Mouse (Mus musculus) layer of hippocampus, postnatal 36 days (tissue): ENCODE measurements around the gene Plac8. TPM values are rescaled to one million over a fixed set of nuclear protein-coding genes. Genes with fewer than 3 reads are reported as not detected.

Source experiments
- DNase-seq, 2 experiments: peaks; one replicate each; pipeline ENCODE4 v3.0.0; 2022
- total RNA-seq, 2 experiments: library from RNA; stranded (reverse); gene quantifications; 2 replicates each; pipeline ENCODE4 v1.2.3; 2021

Plac8 gene
- total RNA-seq: not detected

- no peak for DNase-seq
Measured at GRCm38 (mm10) chr5:100572069-100572468, at the start of gene Plac8. Gene Plac8, minus strand, starts transcription at chr5:100572245.

GRCm38 (mm10) chr5:100620952-100621351 lies 48.9 kb upstream of the Plac8 start:
- DNase-seq: no peak

GRCm38 (mm10) chr5:100619586-100620275 lies 47.7 kb upstream of the Plac8 start:
- DNase-seq: no peak

- no peak for DNase-seq
Measured at GRCm38 (mm10) chr5:100613896-100614768, 42.1 kb upstream of the Plac8 start.

GRCm38 (mm10) chr5:100607868-100608267 lies 35.8 kb upstream of the Plac8 start:
- no peak for DNase-seq

GRCm38 (mm10) chr5:100607090-100607762 lies 35.2 kb upstream of the Plac8 start:
- DNase-seq: no peak

- DNase-seq: no peak
Measured at GRCm38 (mm10) chr5:100605828-100606229, 33.8 kb upstream of the Plac8 start.

GRCm38 (mm10) chr5:100604061-100604460 lies 32.0 kb upstream of the Plac8 start:
- no peak for DNase-seq

- DNase-seq: no peak
Measured at GRCm38 (mm10) chr5:100601864-100602263, 29.8 kb upstream of the Plac8 start.

GRCm38 (mm10) chr5:100598961-100599463 lies 27.0 kb upstream of the Plac8 start:
- no peak for DNase-seq

GRCm38 (mm10) chr5:100597886-100598485 lies 25.9 kb upstream of the Plac8 start:
- DNase-seq: no peak

GRCm38 (mm10) chr5:100595999-100596398 lies 24.0 kb upstream of the Plac8 start:
- DNase-seq: no peak

- DNase-seq: no peak
Measured at GRCm38 (mm10) chr5:100594803-100595467, 22.9 kb upstream of the Plac8 start.

GRCm38 (mm10) chr5:100590505-100590904 lies 18.5 kb upstream of the Plac8 start:
- DNase-seq: no peak

GRCm38 (mm10) chr5:100587626-100588025 lies 15.6 kb upstream of the Plac8 start:
- DNase-seq: no peak

GRCm38 (mm10) chr5:100587136-100587535 lies 15.1 kb upstream of the Plac8 start:
- no peak for DNase-seq

GRCm38 (mm10) chr5:100585657-100586056 lies 13.6 kb upstream of the Plac8 start:
- DNase-seq: no peak

GRCm38 (mm10) chr5:100585206-100585644 lies 13.2 kb upstream of the Plac8 start:
- no peak for DNase-seq

GRCm38 (mm10) chr5:100583066-100583465 lies 11.0 kb upstream of the Plac8 start:
- no peak for DNase-seq

- DNase-seq: no peak
Measured at GRCm38 (mm10) chr5:100582435-100582826, 10.4 kb upstream of the Plac8 start.

GRCm38 (mm10) chr5:100581622-100582434 lies 9.8 kb upstream of the Plac8 start:
- DNase-seq: no peak
